Mouse (Mus musculus): ENCODE data around the gene Tmem203. TPM values are rescaled to one million over a fixed set of nuclear protein-coding genes. Genes with fewer than 3 reads are reported as not detected.
A peak's percentile ranks its signal among the peaks of the same experiment; 100 is the strongest.

The Tmem203 gene
- polyA plus RNA-seq, 1 experiment from 2014 or later = 5.9 TPM

- Histone ChIP-seq H3K79me2 (ENCODE audit: inconsistent target) (peaks cover 47% of the 10 kb centered on the region; the same call in 1 of the 2 replicates), H3K27ac (no peak overlapping the region), H3K4me3 (ENCODE audit: inconsistent target) (peak overlapping the region; percentile 29), H3K36me3 (ENCODE audit: inconsistent target) (no peaks in the 10 kb centered on the region)
- 47% methylated on average over 12 of the region's 12 CpGs for WGBS (ENCODE audit: missing documents)
Observed at GRCm38 (mm10) chr2:25263623-25264285, 8.5 kb downstream of the Tmem203 start.

GRCm38 (mm10) chr2:25264286-25264660 is 9.0 kb downstream of the Tmem203 start:
- H3K36me3 ChIP-seq (ENCODE audit: inconsistent target) = 0 out of 2 replicates have a peak, but pooled peaks cover under 1% of the 10 kb centered on the region
- no peak overlapping the region for H3K4me3 ChIP-seq (ENCODE audit: inconsistent target)
- no peak overlapping the region for H3K27ac ChIP-seq
- WGBS (ENCODE audit: missing documents) = 85% methylated on average over 5 of the region's 5 CpGs
- peaks cover 47% of the 10 kb centered on the region; the same call in 1 of the 2 replicates for H3K79me2 ChIP-seq (ENCODE audit: inconsistent target)

- Histone ChIP-seq H3K4me3 (ENCODE audit: inconsistent target) (no peak overlapping the region), H3K36me3 (ENCODE audit: inconsistent target) (peaks cover 6% of the 10 kb centered on the region; the same call in 1 of the 2 replicates), H3K79me2 (ENCODE audit: inconsistent target) (peaks cover 48% of the 10 kb centered on the region; the same call in 1 of the 2 replicates), H3K27ac (no peak overlapping the region)
- WGBS (ENCODE audit: missing documents) = 94% methylated on average over 3 of the region's 3 CpGs
Observed at GRCm38 (mm10) chr2:25264851-25265250, 9.6 kb downstream of the Tmem203 start.

GRCm38 (mm10) chr2:25265897-25266656 is 10.8 kb downstream of the Tmem203 start:
- WGBS (ENCODE audit: missing documents) = 52% methylated on average over 6 of the region's 6 CpGs
- peaks cover 60% of the 10 kb centered on the region for H3K79me2 ChIP-seq (ENCODE audit: inconsistent target)
- peak overlapping the region; percentile 39 for H3K27ac ChIP-seq
- H3K4me3 ChIP-seq (ENCODE audit: inconsistent target) = no peak overlapping the region; the same call in 1 of the 2 replicates
- peaks cover 11% of the 10 kb centered on the region; the same call in 1 of the 2 replicates for H3K36me3 ChIP-seq (ENCODE audit: inconsistent target)

GRCm38 (mm10) chr2:25266720-25267119 is 11.5 kb downstream of the Tmem203 start:
- H3K79me2 ChIP-seq (ENCODE audit: inconsistent target) = peaks cover 67% of the 10 kb centered on the region
- peaks cover 11% of the 10 kb centered on the region; the same call in 1 of the 2 replicates for H3K36me3 ChIP-seq (ENCODE audit: inconsistent target)
- peak overlapping the region; percentile 39; the same call in 1 of the 2 replicates for H3K27ac ChIP-seq
- no peak overlapping the region for H3K4me3 ChIP-seq (ENCODE audit: inconsistent target)
- WGBS (ENCODE audit: missing documents) = 67% methylated on average over 2 of the region's 2 CpGs

GRCm38 (mm10) chr2:25267241-25267640 is 12.0 kb downstream of the Tmem203 start:
- H3K79me2 ChIP-seq (ENCODE audit: inconsistent target) = peaks cover 70% of the 10 kb centered on the region
- peaks cover 11% of the 10 kb centered on the region; the same call in 1 of the 2 replicates for H3K36me3 ChIP-seq (ENCODE audit: inconsistent target)
- H3K4me3 ChIP-seq (ENCODE audit: inconsistent target) = no peak overlapping the region
- no peak overlapping the region for H3K27ac ChIP-seq

- H3K36me3 ChIP-seq (ENCODE audit: inconsistent target) = peaks cover 11% of the 10 kb centered on the region; the same call in 1 of the 2 replicates
Observed at GRCm38 (mm10) chr2:25267746-25268309, 12.6 kb downstream of the Tmem203 start.

GRCm38 (mm10) chr2:25271827-25272511 is 16.7 kb downstream of the Tmem203 start, which contains the start of the genes Ssna1 and Anapc2:
Ssna1 (minus strand) TSS chr2:25272438.
Anapc2 (plus strand) TSS chr2:25272478.
- Histone ChIP-seq H3K4me3 (ENCODE audit: inconsistent target) (peak within 1 kb of the TSS; percentile 97), H3K36me3 (ENCODE audit: inconsistent target) (peaks cover 42% of the 10 kb centered on the region), H3K79me2 (ENCODE audit: inconsistent target) (peaks cover 54% of the 10 kb centered on the region), H3K27ac (peak within 1 kb of the TSS; percentile 64)
- under 1% methylated on average over 48 of the region's 55 CpGs for WGBS (ENCODE audit: missing documents)

More at GRCm38 (mm10) chr2:25267746-25268309, 12.6 kb downstream of the Tmem203 start:
- 95% methylated on average over 4 of the region's 4 CpGs for WGBS (ENCODE audit: missing documents)
- Histone ChIP-seq H3K79me2 (ENCODE audit: inconsistent target) (peaks cover 75% of the 10 kb centered on the region), H3K4me3 (ENCODE audit: inconsistent target) (no peak overlapping the region), H3K27ac (no peak overlapping the region)

- Histone ChIP-seq H3K4me3 (ENCODE audit: inconsistent target) (peak overlapping the region; percentile 97), H3K79me2 (ENCODE audit: inconsistent target) (peaks cover 48% of the 10 kb centered on the region), H3K36me3 (ENCODE audit: inconsistent target) (peaks cover 47% of the 10 kb centered on the region), H3K27ac (peak overlapping the region; percentile 38)
- WGBS (ENCODE audit: missing documents) = under 1% methylated on average over 18 of the region's 29 CpGs
Observed at GRCm38 (mm10) chr2:25272515-25272914, 17.3 kb downstream of the Tmem203 start.

- Histone ChIP-seq H3K4me3 (ENCODE audit: inconsistent target) (peak overlapping the region; percentile 97), H3K36me3 (ENCODE audit: inconsistent target) (peaks cover 52% of the 10 kb centered on the region), H3K79me2 (ENCODE audit: inconsistent target) (peaks cover 43% of the 10 kb centered on the region), H3K27ac (peak overlapping the region; percentile 38)
- WGBS (ENCODE audit: missing documents) = 39% methylated on average over 16 of the region's 16 CpGs
Observed at GRCm38 (mm10) chr2:25273010-25273409, 17.8 kb downstream of the Tmem203 start.

GRCm38 (mm10) chr2:25278928-25279882 is 24.0 kb downstream of the Tmem203 start:
- H3K36me3 ChIP-seq (ENCODE audit: inconsistent target) = peaks cover 92% of the 10 kb centered on the region
- H3K79me2 ChIP-seq (ENCODE audit: inconsistent target) = peaks cover 1% of the 10 kb centered on the region; the same call in 1 of the 2 replicates
- WGBS (ENCODE audit: missing documents) = 73% methylated on average over 13 of the region's 13 CpGs
- no peak overlapping the region for H3K4me3 ChIP-seq (ENCODE audit: inconsistent target)
- no peak overlapping the region for H3K27ac ChIP-seq

- Histone ChIP-seq H3K27ac (no peak overlapping the region), H3K4me3 (ENCODE audit: inconsistent target) (no peak overlapping the region), H3K79me2 (ENCODE audit: inconsistent target) (no peaks in the 10 kb centered on the region), H3K36me3 (ENCODE audit: inconsistent target) (peaks cover 50% of the 10 kb centered on the region)
- 92% methylated on average over 2 of the region's 2 CpGs for WGBS (ENCODE audit: missing documents)
Observed at GRCm38 (mm10) chr2:25285551-25285950, 30.3 kb downstream of the Tmem203 start.

- H3K36me3 ChIP-seq (ENCODE audit: inconsistent target) = peaks cover 43% of the 10 kb centered on the region
- 89% methylated on average over 1 of the region's 1 CpGs for WGBS (ENCODE audit: missing documents)
- H3K27ac ChIP-seq = no peak overlapping the region
- no peaks in the 10 kb centered on the region for H3K79me2 ChIP-seq (ENCODE audit: inconsistent target)
- no peak overlapping the region for H3K4me3 ChIP-seq (ENCODE audit: inconsistent target)
Observed at GRCm38 (mm10) chr2:25286314-25286713, 31.1 kb downstream of the Tmem203 start.

Data from macrophage (primary cell).